Mouse (Mus musculus) mature B cell (primary cell): ENCODE data around the gene Vmn1r202.
"Not testable (repeated sequence)": the region's sequence is repeated elsewhere in the genome, so short reads cannot be mapped to it uniquely, and the experiment has no call there.

Experiments used
- in situ Hi-C: fragments of 300-500 bp; cut with MboI; formaldehyde crosslinking; loops from 2 replicates; pipeline ENCODE4 v1.14.3; 2019

Vmn1r202 gene

GRCm38 (mm10) chr13:22505281-22505680 is at the start of gene Vmn1r202:
TSS of gene Vmn1r202 (minus strand) at chr13:22505381.
- in situ Hi-C loops: no loop called here

DNA sequence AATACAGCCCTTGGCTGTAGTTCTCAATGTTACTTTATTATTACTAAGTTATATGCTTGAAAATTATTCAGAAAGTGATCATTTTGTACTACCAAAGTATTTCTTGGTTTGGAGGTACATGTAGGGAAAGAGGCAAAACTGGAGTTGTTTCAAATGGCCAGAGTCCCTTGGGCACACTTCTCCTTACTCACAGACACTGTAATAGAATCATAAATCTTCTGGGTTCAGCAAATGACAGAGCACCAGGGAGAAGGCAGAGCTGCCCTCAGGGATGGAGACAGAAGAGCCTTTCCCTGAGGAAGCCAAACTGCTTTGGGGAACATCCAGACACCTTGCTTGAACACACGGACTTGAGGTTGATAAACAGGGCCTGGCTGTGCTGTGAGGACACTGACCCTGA is 47.7 kb upstream of the Vmn1r202 start, which contains the start of gene Vmn1r204:
Gene Vmn1r204, plus strand, starts transcription at position 301 of the 400 bp plus-strand sequence.
- in situ Hi-C loops: not testable (repeated sequence)

- in situ Hi-C loops: no loop called here
Observed at GRCm38 (mm10) chr13:22517814-22518213, 12.6 kb upstream of the Vmn1r202 start, which contains the start of gene Vmn1r203. TSS of gene Vmn1r203 (plus strand) at chr13:22518114.

DNA sequence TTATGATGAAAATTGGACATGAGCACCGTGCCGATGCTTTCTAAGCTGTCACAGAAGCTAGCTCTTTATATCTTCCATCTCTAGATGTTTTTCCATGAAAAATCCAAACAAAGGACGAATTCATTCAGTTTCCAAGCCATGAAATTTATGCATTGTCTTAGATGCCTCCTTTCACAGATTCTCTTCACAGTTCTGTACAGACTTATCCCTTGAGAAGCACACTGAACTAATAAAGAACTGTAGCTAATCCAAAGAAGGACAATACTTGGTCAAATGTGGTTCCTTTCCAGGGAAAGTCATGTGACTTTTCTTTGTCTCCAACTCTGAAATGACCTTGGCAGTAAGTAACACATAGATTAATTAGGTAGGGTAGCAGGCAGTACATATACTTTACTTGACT is 2.8 kb downstream of the Vmn1r202 start:
- in situ Hi-C loops: no loop called here

- in situ Hi-C loops: no loop called here
Observed at GRCm38 (mm10) chr13:22471623-22472022, 33.6 kb downstream of the Vmn1r202 start, which contains the start of gene Vmn1r201. TSS of gene Vmn1r201 (plus strand) at chr13:22471923.

DNA sequence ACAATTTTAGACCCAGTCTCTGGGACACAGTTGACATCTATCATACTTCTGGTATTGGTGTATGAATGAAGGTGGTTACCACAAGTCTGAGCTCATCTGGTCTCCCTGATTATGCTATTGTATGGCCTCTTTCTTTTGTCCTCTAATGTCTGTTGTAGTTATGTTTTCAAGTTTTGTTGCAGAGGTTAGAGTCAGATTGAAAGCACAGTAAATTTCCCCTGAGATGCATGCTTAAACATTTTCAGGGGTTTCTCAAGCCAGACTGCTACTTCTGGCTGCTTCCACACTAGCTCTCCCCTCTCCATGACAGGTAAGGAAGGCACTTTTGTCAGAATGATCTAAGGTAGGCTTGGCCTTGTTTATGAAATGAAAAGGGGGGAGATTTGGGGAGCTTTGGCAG is 50.0 kb downstream of the Vmn1r202 start:
- in situ Hi-C loops: no loop called here
